Mouse (Mus musculus) stomach, postnatal 0 days (tissue): ENCODE results near the gene Erf. TPM values are rescaled to one million over a fixed set of nuclear protein-coding genes. Genes with fewer than 3 reads are reported as not detected.

Source experiments
- ATAC-seq: fragments of 200-750 bp; cut with Nextera tagmentation; 2 replicates; pipeline ENCODE4 v1.8.0; 2017; ENCODE audit not compliant: low FRiP score, low TSS enrichment
- DNase-seq: peaks from one replicate; pipeline ENCODE4 v3.0.0-alpha.2; 2016; ENCODE audit warnings: low spot score
- H3K27ac ChIP-seq: fragments of 300-500 bp; sonication (generic); replicated peaks from 2 replicates; pipeline ENCODE4 v1.5.1; 2014; ENCODE audit warnings: mild to moderate bottlenecking, control low read depth
- H3K27me3 ChIP-seq: fragments of 300-500 bp; sonication (generic); 2 replicates; pipeline ENCODE4 v1.6.1; 2014; ENCODE audit warnings: low read length; ENCODE audit not compliant: control insufficient read depth, insufficient read depth
- H3K36me3 ChIP-seq: fragments of 300-500 bp; sonication (generic); 2 replicates; pipeline ENCODE4 v1.6.1; 2014; ENCODE audit warnings: low read length, mixed read lengths; ENCODE audit not compliant: control insufficient read depth, insufficient read depth
- H3K4me1 ChIP-seq: fragments of 300-500 bp; sonication (generic); replicated peaks from 2 replicates; pipeline ENCODE4 v1.6.1; 2014; ENCODE audit warnings: antibody characterized with exemption; ENCODE audit not compliant: control insufficient read depth, insufficient read depth
- H3K4me2 ChIP-seq: fragments of 300-500 bp; sonication (generic); replicated peaks from 2 replicates; pipeline ENCODE4 v1.6.1; 2014; ENCODE audit warnings: low read depth, mild to moderate bottlenecking, control low read depth, moderate library complexity
- H3K4me3 ChIP-seq: fragments of 300-500 bp; sonication (generic); 2 replicates; pipeline ENCODE4 v1.5.1; 2014; ENCODE audit warnings: low read depth, low read length, control low read depth
- H3K9ac ChIP-seq: fragments of 300-500 bp; sonication (generic); 2 replicates; pipeline ENCODE4 v1.6.1; 2014; ENCODE audit warnings: mild to moderate bottlenecking, low read length, control low read depth, mixed read lengths
- H3K9me3 ChIP-seq: fragments of 300-500 bp; sonication (generic); 2 replicates; pipeline ENCODE4 v1.6.1; 2016; ENCODE audit warnings: low read length; ENCODE audit not compliant: control insufficient read depth
- CTCF ChIP-seq: IDR thresholded peaks from 2 replicates; pipeline ENCODE4 v1.5.1; 2016; ENCODE audit warnings: antibody characterized with exemption, low read depth, mild to moderate bottlenecking, moderate library complexity
- EP300 ChIP-seq: optimal IDR thresholded peaks from 2 replicates; pipeline ENCODE3; 2016; ENCODE audit warnings: antibody characterized with exemption
- WGBS: fragments of 180-500 bp; shearing (Covaris S2); extraction: QIAGEN DNeasy Blood & Tissue Kit; methylation state at CpG from one replicate; pipeline ENCODE4 v1.1.7; 2014; 5-methylcytosine and 5-hydroxymethylcytosine counted together
- polyA plus RNA-seq: library from polyadenylated mRNA; unstranded; fragments of >200 nt; fragmentation: Nextera tagmentation; extraction: Ambion mirVana; gene quantifications from 2 replicates; pipeline ENCODE4 v1.2.1, GENCODE M21; 2015

The Erf gene
- polyA plus RNA-seq, 1 experiment from 2014 or later = 8.1 TPM

DNA sequence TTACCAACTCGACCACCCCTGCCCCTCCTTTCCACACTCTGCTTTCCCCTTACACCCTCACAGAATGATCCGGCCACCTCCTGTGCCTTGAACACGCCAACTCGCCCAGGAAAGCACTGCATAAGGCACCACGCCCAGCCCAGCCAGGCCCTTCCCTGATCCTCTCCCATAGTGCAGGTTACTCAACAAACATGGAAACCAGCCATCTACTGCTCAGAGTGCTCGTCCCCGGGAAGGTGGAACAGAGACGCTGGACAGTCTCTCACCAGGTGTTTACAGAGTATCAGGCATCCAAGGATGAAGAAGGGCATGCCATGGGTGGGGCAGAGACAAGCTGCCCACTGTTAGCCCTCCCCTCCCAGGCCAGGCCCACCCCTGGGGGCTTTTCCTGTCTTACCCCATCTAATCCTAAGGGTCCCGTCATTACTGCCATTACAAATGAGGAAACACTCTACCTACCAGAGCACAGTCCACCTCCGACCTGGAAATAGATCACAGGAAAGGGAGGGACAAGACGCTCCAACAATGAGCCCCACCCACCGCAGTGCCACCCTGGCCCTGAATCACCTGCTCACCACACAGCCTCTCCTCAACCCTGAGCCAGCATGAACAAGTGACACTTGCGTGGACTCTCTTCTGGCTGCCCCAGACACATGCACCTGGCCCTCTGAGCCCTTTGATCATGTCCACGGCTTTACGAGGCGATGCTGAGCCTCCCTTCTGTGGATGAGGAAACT, 44.3 kb downstream of the Erf start:
- ATAC-seq (peak; percentile 63), DNase-seq (peak; percentile 51)
- TF ChIP-seq CTCF (no peak), EP300 (no peak)
- Histone ChIP-seq H3K27ac (peak overlapping the region; percentile 65), H3K9me3 (no peaks in the 10 kb centered on the region), H3K4me2 (no peak overlapping the region), H3K36me3 (peaks cover 15% of the 10 kb centered on the region; the same call in 1 of the 2 replicates), H3K27me3 (no peaks in the 10 kb centered on the region), H3K4me1 (no peaks in the 10 kb centered on the region), H3K4me3 (no peak overlapping the region), H3K9ac (no peak overlapping the region)
- 71% methylated on average over 16 of the region's 16 CpGs for WGBS

GRCm38 (mm10) chr7:25205355-25206093, 45.0 kb downstream of the Erf start:
- peak overlapping the region; percentile 65 for H3K27ac ChIP-seq
- H3K9me3 ChIP-seq = no peaks in the 10 kb centered on the region
- ATAC-seq = no peak
- no peak for TF ChIP-seq CTCF
- no peak for TF ChIP-seq EP300
- H3K4me1 ChIP-seq = no peaks in the 10 kb centered on the region
- WGBS = 71% methylated on average over 16 of the region's 16 CpGs
- no peaks in the 10 kb centered on the region for H3K27me3 ChIP-seq
- H3K9ac ChIP-seq = peak overlapping the region; percentile 35; the same call in 1 of the 2 replicates
- no peak for DNase-seq
- H3K4me3 ChIP-seq = no peak overlapping the region
- H3K4me2 ChIP-seq = no peak overlapping the region
- peaks cover 8% of the 10 kb centered on the region; the same call in 1 of the 2 replicates for H3K36me3 ChIP-seq

DNA sequence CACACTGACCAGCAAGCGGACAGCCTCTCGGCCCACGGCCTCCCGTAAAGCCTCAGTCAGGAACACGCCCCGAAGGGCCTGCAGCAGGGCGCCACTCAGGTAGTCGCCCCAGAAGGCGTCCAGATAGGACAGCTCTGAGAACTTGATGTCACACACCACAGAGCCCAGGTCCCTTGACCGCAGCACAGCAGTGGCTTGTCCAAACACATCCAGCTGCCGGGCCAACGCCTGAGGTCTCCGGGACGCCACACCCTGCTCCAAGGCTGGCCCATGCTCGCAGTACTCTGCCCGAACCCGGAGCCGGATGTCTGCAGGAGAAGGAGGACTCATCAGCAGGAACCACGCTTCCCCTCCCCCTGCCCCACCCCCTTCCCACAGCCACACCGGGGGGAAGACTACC, 46.9 kb downstream of the Erf start:
- WGBS = 82% methylated on average over 20 of the region's 20 CpGs

GRCm38 (mm10) chr7:25197384-25198018, 53.1 kb downstream of the Erf start:
- no peak overlapping the region for H3K4me2 ChIP-seq
- H3K9ac ChIP-seq = no peak overlapping the region
- ATAC-seq (peak; percentile 94), DNase-seq (peak; percentile 86)
- no peak overlapping the region for H3K4me3 ChIP-seq
- WGBS = 43% methylated on average over 10 of the region's 10 CpGs
- no peak overlapping the region for H3K27ac ChIP-seq
- no peaks in the 10 kb centered on the region for H3K27me3 ChIP-seq
- no peaks in the 10 kb centered on the region for H3K9me3 ChIP-seq
- 0 out of 2 replicates have a peak, but pooled peaks cover 3% of the 10 kb centered on the region for H3K4me1 ChIP-seq
- no peak for TF ChIP-seq CTCF
- TF ChIP-seq EP300 = no peak
- H3K36me3 ChIP-seq = no peaks in the 10 kb centered on the region

More for the DNA sequence above, 46.9 kb downstream of the Erf start:
- H3K9ac ChIP-seq = no peak overlapping the region
- H3K4me2 ChIP-seq = no peak overlapping the region
- no peaks in the 10 kb centered on the region for H3K4me1 ChIP-seq
- TF ChIP-seq EP300 (no peak), CTCF (no peak)
- no peak overlapping the region for H3K4me3 ChIP-seq
- H3K9me3 ChIP-seq = no peaks in the 10 kb centered on the region
- no peak for ATAC-seq
- no peak for DNase-seq
- no peak overlapping the region for H3K27ac ChIP-seq
- peaks cover 7% of the 10 kb centered on the region; the same call in 1 of the 2 replicates for H3K36me3 ChIP-seq
- H3K27me3 ChIP-seq = no peaks in the 10 kb centered on the region

- H3K4me2 ChIP-seq = no peak overlapping the region
- no peak overlapping the region for H3K27ac ChIP-seq
- H3K9ac ChIP-seq = no peak overlapping the region
- H3K9me3 ChIP-seq = no peaks in the 10 kb centered on the region
- H3K27me3 ChIP-seq = no peaks in the 10 kb centered on the region
- no peak overlapping the region for H3K4me3 ChIP-seq
- 80% methylated on average over 9 of the region's 9 CpGs for WGBS
- no peak for ATAC-seq
- TF ChIP-seq CTCF (no peak), EP300 (no peak)
- H3K36me3 ChIP-seq = no peaks in the 10 kb centered on the region
- 0 out of 2 replicates have a peak, but pooled peaks cover 3% of the 10 kb centered on the region for H3K4me1 ChIP-seq
- no peak for DNase-seq
Observed at GRCm38 (mm10) chr7:25196107-25196506, 54.5 kb downstream of the Erf start.
